Mouse (Mus musculus) megakaryocyte, embryonic 14.5 days (primary cell): ENCODE data around the gene Hpd. TPM values are rescaled to one million over a fixed set of nuclear protein-coding genes. Genes with fewer than 3 reads are reported as not detected.

ENCODE experiments used
- H3K27me3 ChIP-seq: replicated peaks from 2 replicates; pipeline ENCODE3; 2012; ENCODE audit warnings: inconsistent platforms
- H3K36me3 ChIP-seq: replicated peaks from 2 replicates; pipeline ENCODE3; 2012; ENCODE audit warnings: low read length, inconsistent platforms, mixed read lengths
- H3K4me1 ChIP-seq: 2 replicates; pipeline ENCODE4 v1.6.1; 2012; ENCODE audit warnings: inconsistent platforms
- H3K4me3 ChIP-seq: replicated peaks from 2 replicates; pipeline ENCODE3; 2012; ENCODE audit warnings: moderate library complexity, mild to moderate bottlenecking, inconsistent platforms
- H3K9me3 ChIP-seq: 2 replicates; pipeline ENCODE4 v1.6.1; 2012; ENCODE audit warnings: inconsistent platforms
- FLI1 ChIP-seq: IDR thresholded peaks from 2 replicates; pipeline ENCODE4 v1.6.1; 2012; ENCODE audit warnings: low read length, inconsistent platforms, mixed read lengths
- GATA1 ChIP-seq: IDR thresholded peaks from 3 replicates; pipeline ENCODE4 v1.6.1; 2012; ENCODE audit warnings: mixed read lengths, low read length, inconsistent platforms, borderline replicate concordance
- polyA plus RNA-seq: library from polyadenylated mRNA; stranded (reverse); fragments of >175 nt; gene quantifications from 2 replicates; pipeline ENCODE4 v1.2.3, GENCODE M21; 2012; ENCODE audit warnings: low replicate concordance; ENCODE audit not compliant: insufficient read depth

Hpd gene
- polyA plus RNA-seq, 1 experiment: not detected

DNA sequence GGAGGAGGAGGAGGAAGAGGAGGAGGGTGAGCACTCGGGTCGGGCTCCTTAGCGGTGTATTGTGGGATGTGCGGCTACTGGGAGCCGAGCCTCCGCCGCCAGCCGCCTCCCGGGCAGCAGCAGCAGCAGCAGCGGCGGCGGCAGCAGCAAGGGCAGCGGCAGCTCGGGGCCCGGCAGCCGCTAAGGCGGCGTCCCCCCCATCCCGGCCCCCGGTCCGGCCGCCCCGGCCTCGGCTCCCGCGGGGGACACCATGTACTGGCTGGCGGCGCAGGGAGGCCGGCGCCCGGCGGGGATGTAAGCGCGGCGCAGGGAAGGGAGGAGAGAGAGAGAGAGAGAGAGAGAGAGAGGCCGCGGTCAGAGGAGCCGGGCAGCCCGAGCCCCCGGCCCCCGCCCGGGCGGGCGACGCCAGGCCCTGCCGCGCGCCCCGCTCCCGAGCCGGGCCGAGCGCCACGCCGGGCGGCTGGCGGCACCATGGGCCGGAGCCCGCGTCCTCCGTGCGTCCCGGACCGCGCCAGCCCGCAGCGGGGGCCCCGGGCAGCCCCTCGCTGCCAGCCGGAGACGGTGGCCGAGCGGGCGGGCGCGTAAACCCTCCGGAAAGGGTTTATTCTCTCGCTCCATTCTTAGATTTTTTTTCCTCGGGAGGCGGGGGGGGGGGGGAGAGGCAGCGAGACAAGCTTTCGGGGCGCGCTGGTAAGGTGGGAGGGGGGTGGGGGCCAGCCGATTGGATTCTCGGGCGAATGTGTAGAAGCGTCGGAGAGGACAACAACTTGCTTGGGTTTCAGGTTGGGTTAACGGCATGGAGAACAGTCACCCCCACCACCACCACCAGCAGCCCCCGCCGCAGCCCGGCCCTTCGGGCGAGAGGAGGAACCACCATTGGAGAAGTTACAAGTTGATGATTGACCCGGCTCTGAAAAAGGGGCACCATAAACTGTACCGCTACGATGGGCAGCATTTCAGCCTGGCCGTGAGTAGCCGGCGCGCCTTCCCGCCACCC is 40.1 kb downstream of the Hpd start, which contains the start of gene Setd1b:
TSS of gene Setd1b (plus strand) at position 33 of the 997 bp plus-strand sequence.
- no peaks in the 10 kb centered on the region for H3K27me3 ChIP-seq
- TF ChIP-seq FLI1 (no peak), GATA1 (no peak)
- H3K4me1 ChIP-seq: peaks cover 48% of the 10 kb centered on the region
- peak within 1 kb of the TSS; percentile 96 for H3K4me3 ChIP-seq
- peaks cover 46% of the 10 kb centered on the region for H3K36me3 ChIP-seq
- H3K9me3 ChIP-seq: no peaks in the 10 kb centered on the region

GRCm38 (mm10) chr5:123141555-123142160 is 40.9 kb downstream of the Hpd start:
- H3K9me3 ChIP-seq: no peaks in the 10 kb centered on the region
- H3K4me1 ChIP-seq: peaks cover 48% of the 10 kb centered on the region

DNA sequence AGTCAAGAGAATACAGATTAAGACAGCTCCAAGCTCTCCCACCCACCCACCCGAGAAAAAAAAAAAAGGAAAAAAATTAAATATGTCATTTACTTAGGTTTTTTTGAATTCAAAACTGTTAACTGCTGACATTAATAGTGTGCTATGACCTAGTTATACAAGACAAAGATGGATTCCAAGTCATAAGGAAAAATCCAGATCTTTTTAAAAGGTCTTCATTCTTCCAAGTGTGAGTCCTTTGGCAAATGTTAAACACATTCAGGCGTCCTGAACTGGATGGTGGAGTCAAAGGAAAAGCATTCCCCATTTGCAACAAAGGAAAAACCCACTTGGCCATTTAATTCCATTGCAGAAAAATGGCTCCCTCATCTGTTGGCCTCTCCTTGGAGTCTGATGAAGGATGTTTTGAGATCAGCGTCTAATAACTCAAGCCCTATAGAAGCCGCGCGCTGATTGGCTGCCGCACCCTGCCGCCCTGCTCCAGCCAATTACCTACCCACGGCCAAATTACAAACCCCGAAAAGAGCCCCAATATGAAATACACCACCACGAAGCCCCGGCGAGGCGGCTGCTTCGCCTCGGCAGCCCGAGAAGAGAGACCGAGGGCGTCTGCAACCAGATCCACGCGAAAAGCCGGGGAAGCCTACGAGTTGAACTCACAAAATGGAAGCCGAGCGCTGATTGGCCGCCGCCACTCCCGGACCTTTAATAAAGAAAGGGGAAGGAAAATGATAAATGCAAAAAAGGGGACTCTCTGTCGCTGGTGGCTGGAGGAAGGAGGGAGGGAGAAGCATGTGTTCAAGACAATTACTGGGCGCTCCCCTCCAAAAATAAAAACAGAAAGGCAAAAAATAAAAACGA is 41.6 kb downstream of the Hpd start:
- H3K9me3 ChIP-seq: no peaks in the 10 kb centered on the region
- H3K27me3 ChIP-seq: no peaks in the 10 kb centered on the region
- H3K4me3 ChIP-seq: peak overlapping the region; percentile 96
- TF ChIP-seq GATA1: no peak
- TF ChIP-seq FLI1: no peak
- peaks cover 48% of the 10 kb centered on the region for H3K4me1 ChIP-seq
- peaks cover 46% of the 10 kb centered on the region for H3K36me3 ChIP-seq

More at GRCm38 (mm10) chr5:123141555-123142160, 40.9 kb downstream of the Hpd start:
- Histone ChIP-seq H3K27me3 (no peaks in the 10 kb centered on the region), H3K36me3 (peaks cover 46% of the 10 kb centered on the region), H3K4me3 (peak overlapping the region; percentile 96)
- TF ChIP-seq GATA1: no peak
- TF ChIP-seq FLI1: no peak

- Histone ChIP-seq H3K4me3 (peak overlapping the region; percentile 96), H3K9me3 (no peaks in the 10 kb centered on the region), H3K36me3 (peaks cover 46% of the 10 kb centered on the region), H3K4me1 (peaks cover 48% of the 10 kb centered on the region), H3K27me3 (no peaks in the 10 kb centered on the region)
- TF ChIP-seq FLI1 (no peak), GATA1 (no peak)
Measured at GRCm38 (mm10) chr5:123139722-123140627, 42.6 kb downstream of the Hpd start.

- no peaks in the 10 kb centered on the region for H3K9me3 ChIP-seq
- H3K27me3 ChIP-seq: no peaks in the 10 kb centered on the region
- H3K4me3 ChIP-seq: peak overlapping the region; percentile 96
- H3K4me1 ChIP-seq: peaks cover 48% of the 10 kb centered on the region
- H3K36me3 ChIP-seq: peaks cover 46% of the 10 kb centered on the region
- TF ChIP-seq GATA1 (no peak), FLI1 (no peak)
Measured at GRCm38 (mm10) chr5:123138953-123139721, 43.4 kb downstream of the Hpd start.

GRCm38 (mm10) chr5:123138230-123138911 is 44.2 kb downstream of the Hpd start:
- TF ChIP-seq FLI1 (no peak), GATA1 (no peak)
- Histone ChIP-seq H3K9me3 (no peaks in the 10 kb centered on the region), H3K4me1 (peaks cover 52% of the 10 kb centered on the region), H3K4me3 (peak overlapping the region; percentile 96), H3K36me3 (peaks cover 51% of the 10 kb centered on the region), H3K27me3 (no peaks in the 10 kb centered on the region)

GRCm38 (mm10) chr5:123137910-123138229 is 44.7 kb downstream of the Hpd start:
- H3K27me3 ChIP-seq: no peaks in the 10 kb centered on the region
- H3K4me3 ChIP-seq: peak overlapping the region; percentile 96
- TF ChIP-seq FLI1 (no peak), GATA1 (no peak)
- peaks cover 57% of the 10 kb centered on the region for H3K4me1 ChIP-seq
- H3K36me3 ChIP-seq: peaks cover 56% of the 10 kb centered on the region
- no peaks in the 10 kb centered on the region for H3K9me3 ChIP-seq
